Mouse (Mus musculus): ENCODE measurements at regions not wholly inside any gene's neighbourhood (a gene's known extent, or its start where the extent isn't known, plus 50 kb on each side); places are given as distances from the start of the nearest gene placed in this dataset.

DNA sequence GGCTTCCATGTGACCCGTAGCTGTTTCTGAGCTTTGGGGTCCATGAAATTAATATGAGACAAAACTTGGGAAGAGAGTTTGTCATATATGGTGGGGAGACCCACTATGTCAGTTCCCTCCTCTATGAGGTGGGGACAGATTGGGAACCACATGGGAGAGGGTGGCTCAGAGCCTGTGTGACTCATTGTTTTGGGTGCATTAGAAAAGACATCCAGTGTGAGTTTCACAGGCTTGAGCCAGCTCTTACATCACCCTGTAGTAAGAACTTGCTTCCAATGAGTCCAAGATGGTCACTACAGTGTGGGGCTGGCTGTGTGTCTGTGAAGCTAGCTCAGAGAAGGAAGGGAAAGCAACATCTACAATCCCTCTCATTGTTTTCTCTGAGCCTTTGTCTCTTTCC lies 314.6 kb upstream of the Myt1l start:
- DNase-seq, result no peak

GRCm38 (mm10) chr12:29222099-29222498 lies 306.1 kb upstream of the Myt1l start:
- DNase-seq, result peak in 1 of 2 experiments; percentile 14

- DNase-seq, result no peak
Measured at GRCm38 (mm10) chr12:29226001-29226400, 302.2 kb upstream of the Myt1l start.

- no peak for DNase-seq
Measured at GRCm38 (mm10) chr12:29232492-29233447, 295.4 kb upstream of the Myt1l start.

DNA sequence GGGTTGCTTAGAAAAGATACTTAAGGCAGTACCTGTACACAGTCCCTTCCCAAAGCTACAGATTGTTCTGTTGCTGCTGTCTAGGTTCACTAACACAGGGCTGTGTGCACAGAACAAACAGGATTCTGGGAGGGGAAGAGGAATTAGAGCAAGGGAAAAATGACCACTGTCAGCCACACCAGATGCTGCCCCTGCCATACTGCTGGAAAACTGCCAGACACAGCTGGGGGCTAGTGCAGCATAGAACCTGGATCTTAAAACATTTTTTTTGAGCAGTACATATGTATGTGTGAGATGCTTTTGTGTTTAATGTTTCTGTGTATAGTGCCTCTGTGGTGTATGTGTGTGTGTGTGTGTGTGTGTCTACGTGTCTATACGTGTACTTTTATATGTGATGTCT lies 291.7 kb upstream of the Myt1l start:
- DNase-seq, result no peak

DNA sequence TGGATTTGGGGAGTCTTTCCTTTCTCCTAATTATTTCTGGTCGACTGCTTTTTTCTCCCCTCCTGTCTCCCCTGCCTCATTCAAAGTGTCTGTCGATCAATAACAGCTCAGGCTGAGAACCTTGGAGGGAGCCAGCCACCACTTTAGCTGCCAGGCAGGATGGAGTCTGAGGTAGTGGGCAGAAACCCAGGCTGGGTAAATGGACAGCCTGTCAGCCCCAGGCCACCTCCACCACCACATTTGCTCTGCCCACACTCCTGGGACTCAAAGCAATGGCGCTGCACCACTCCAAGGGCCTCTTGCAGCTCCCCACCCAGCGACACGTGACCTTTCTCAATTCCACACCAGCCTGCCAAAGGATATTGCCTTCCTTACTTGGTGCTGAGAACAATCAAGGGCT lies 290.7 kb upstream of the Myt1l start:
- DNase-seq, result no peak

- DNase-seq, result no peak
Measured at GRCm38 (mm10) chr12:29239482-29239881, 288.7 kb upstream of the Myt1l start.

DNA sequence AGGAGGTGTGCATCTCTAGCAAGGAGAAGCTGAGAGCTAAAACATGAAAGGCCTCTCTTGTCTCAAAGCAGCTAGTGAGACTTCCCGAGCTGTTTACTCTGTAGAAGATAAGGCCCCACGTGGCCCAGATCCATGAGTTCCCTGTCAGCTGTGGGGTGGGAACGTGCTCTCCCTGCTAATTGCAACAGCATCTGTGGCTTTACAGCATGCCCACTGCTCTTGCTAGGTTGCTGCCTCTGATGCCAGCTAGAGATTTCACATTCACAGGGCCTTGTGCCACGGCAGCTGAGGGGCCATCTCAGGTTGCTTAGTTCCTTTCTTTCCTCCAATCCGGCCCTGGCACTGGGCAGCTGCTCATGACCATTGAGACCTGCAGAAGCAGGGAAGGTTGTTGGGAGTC lies 288.2 kb upstream of the Myt1l start:
- no peak for DNase-seq

DNA sequence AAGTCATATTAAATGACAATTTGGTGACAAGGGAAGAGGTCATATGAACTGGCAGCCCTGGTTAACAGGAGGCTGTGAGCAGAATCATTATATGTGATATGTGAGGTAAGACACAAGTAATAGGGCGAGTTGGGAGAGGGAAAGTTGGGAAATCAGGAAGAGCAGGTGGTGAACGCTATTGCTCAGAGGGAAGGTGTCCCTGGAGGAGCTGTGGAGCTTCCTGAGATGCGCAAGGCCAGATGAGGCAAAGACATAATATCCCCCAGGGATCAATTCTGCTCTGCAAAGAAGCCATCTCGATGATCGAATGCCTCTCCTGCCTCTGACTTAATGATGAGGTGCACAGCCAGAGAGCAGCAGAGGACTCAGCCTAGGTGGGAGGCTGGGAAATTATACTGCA lies 285.1 kb upstream of the Myt1l start:
- no peak for DNase-seq

- DNase-seq, result no peak
Measured at GRCm38 (mm10) chr12:29246041-29246440, 282.1 kb upstream of the Myt1l start.

DNA sequence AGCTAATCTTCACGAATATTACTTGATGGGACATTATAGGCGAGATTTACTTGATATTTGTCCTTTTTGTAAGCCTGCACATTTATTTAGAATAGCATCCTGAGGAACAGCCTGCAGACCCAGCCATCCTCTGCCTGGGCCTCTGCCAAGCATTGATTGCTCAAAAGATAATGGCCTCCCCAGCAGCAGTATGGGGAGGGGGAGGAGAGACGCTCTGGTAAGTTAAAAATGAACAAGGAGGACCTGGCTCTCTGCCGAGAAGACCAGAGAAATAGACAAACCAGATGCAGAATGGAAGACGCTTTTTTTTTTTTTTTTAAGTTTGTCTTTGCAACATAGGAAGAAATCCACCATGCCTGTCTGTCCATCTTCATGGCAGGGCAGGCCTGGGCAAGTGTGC lies 280.8 kb upstream of the Myt1l start:
- no peak for DNase-seq

DNA sequence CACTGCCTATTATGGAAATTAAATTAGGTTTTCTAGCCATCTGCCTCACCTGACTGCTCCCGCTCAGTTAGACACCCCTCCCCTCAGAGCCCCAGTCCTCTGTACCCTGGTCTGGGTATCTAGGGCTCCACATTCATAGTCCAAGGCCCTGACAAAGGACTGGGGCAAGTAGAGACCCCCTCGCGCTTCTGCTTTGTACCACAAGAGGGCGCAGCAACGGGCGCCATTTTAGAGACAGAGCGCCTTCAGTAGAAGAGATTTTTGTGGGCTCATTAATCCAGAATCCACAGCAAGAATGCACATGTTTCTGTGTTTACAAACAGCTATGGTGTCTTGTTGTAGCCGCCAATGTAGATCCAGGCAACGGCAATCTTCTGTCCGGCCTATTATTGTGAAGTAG lies 279.7 kb upstream of the Myt1l start:
- no peak for DNase-seq

DNA sequence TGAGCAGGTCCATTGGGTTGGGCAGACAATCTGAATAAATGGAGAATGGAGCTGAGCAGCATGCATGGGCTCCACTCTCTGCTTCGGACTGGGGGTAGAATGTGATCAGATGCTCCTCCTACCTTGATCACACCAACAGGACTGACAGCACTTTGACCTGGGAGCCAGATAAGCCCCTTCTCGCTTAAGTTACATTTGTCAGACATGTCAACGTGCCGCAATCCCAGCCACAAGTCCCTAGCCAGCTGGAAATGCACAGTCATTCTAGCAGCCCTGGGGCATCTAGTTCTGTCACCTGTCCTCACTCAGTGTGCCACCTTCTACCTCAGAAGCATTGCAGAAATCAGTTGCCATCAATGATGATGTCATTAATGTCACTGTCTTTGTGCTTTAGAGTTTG lies 272.1 kb upstream of the Myt1l start:
- no peak for DNase-seq

DNA sequence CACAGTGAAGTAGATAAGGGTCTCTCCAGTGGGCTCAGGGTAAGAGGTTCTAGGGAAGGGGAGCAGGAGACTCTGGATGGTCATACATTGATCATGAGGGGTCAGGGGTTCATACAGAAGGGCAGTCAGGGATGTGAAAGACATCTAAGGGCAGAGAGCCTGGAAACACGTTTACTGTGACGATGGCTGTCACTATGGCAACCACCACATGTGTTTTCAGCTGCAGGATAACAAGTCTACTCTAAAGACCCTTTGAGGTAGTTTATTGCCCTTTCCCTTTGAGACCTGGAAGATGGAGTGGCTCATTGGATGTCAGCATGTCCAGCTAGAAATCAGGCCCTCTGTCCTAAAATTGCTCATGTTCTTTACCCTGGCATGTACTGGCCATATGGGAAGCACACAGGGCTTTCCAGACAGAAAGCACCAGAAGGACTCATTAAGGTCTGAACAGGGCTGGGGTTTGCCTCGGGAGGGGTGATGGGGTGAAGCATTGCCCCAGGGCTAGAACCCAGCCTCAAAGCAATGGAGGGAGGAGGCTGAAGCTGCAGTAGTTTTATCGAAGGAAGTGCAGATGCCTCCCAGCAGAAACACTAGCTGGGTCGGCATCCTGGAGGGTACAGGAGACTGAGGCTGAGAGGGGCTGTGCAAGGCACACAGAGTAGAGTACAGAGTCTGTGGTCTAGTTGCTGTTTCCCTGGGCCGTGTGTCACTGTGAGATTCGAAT lies 271.0 kb upstream of the Myt1l start:
- DNase-seq, result no peak

DNA sequence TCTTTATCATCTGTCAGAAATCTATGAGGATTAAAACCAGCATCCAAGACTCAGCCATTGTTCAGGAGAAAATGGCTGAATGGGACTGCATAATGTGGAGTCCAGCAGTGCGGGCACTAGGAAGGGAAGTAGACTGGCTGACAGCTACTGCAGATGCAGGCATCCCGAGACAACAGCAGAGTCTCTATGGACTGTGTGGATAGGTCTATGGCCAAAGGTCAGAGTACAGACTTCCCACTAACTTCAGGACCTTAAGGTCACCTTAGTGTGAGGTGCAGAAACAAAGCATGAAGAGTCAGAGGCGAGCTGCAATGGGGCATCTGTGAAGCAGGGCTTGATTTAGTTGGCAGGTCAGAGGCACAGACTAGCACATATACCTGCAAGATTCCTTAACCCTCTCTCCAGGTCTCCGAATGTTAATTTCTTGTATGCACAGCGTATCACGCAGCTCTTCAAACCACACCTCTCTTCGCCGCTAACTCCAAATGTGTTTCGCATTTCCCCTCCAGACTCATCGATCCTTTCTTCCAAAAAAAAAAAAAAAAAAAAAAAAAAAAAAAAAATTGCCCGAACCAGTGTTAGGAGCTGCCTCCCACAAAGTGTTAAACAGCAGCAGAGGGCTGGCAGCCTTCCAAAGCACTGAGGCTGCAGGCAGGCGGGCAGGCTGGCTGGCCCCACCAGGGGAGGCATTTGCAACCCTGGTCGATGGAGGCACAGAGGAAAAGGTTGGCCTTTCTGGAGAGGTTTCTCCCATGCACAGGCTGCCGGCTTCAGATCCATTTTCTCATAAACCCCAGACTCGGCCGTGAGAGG lies 270.2 kb upstream of the Myt1l start:
- peak; percentile 71 to 79 for DNase-seq

GRCm38 (mm10) chr12:29258548-29258874 lies 269.7 kb upstream of the Myt1l start:
- no peak for DNase-seq

- DNase-seq, result no peak
Measured at GRCm38 (mm10) chr12:29258966-29259365, 269.2 kb upstream of the Myt1l start.

GRCm38 (mm10) chr12:29274166-29274565 lies 254.0 kb upstream of the Myt1l start:
- no peak for DNase-seq

GRCm38 (mm10) chr12:29275676-29276075 lies 252.5 kb upstream of the Myt1l start:
- no peak for DNase-seq

DNA sequence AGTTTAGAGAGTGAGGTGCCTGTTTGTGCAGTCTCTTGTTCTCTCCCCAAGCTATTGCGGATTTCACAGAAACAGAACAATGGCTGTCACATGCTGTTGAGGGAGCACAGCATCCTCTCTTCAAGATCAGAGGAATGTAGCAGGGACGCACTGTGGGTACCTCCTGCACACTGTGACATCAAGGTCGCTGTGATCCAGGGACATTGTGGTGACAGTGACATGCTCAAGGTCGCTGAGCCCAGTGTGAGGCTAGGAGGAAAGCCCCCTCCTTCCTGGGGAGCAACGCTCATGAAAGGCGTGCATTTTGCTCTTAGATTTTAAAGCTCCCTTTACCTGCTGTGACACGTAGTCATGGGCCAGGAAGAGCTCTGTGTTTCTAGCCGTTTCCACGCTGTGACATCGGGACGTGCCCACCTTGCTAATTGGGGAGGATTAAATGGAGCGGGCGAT lies 248.5 kb upstream of the Myt1l start:
- DNase-seq, result no peak

GRCm38 (mm10) chr12:29280081-29280788 lies 247.9 kb upstream of the Myt1l start:
- peak in 1 of 2 experiments; percentile 17 for DNase-seq

DNA sequence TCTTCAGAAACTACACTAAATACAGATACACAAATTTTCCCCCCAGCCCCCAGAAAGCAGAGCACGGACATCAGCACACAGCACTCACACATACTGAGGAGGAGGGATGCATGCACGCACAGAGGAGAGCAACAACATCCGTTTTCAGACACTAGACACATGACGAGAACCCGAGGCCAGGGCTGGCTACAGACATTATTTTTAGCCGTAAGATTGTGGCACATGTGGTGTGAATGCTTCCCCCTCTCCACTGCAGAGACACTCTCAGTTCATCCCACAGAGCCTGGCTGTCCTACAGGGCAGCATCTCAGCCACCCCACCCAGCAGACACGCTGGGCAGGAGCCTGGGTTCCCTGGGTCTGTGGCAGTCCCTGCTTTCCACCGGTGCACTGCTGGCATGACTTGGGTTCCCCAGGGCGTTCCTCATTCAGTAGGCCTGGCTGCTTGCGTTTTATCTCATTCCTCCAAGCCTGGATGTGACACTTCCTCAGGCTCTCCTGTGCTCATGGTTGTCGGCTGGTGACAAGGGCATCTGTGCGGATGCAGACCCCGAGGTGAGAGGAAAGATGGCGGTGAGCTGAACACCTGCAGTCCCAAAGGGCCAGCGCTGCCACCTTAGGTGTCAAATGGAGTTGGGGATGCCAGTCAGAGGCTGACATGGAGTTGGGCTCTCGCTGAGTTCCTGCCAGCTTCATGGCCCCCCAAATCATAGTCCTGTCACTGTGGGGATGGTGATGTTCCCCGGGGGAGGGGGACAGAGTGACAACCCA lies 247.1 kb upstream of the Myt1l start:
- DNase-seq, result no peak
